Mouse (Mus musculus) embryo, embryonic 10.5 days (tissue): ENCODE data around the gene Calr4.

ENCODE experiments used
- DNase-seq: peaks from one replicate; pipeline ENCODE4 v3.0.0-alpha.2; 2015; ENCODE audit warnings: low spot score

Calr4 gene

DNA sequence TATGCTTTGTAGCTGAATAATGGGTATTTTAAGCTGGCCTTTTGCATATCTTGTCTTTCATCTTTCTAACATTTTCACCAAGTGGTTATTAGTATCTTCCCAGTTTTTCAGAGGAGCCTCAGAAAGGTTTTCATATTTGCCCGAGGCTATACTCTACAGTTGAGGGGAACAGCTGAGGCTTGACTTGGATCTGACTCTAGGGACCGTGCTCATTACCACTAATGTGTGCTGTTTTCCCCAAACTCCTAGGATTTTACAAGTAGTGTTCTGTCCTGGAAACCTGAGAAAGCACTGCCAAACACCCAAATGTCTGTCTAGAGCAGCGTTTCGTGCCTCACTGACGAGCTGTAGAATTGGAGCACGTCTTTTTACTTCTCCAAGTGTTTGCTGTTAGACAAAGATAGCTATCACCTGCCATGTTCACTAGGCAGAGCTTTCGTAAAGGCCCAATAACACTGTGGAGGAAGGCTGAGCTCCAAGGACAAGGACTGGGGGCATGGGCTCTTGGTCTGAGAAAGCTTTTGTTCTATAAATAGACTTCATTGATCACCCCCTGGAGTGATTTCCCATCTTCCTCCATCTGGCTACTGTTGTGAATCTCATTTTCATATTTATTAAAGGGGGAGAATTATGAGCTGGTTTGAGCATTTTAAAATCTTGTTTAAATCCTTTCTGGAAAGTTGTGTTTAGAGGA lies 2.0 kb downstream of the Calr4 start:
- DNase-seq, result no peak

DNA sequence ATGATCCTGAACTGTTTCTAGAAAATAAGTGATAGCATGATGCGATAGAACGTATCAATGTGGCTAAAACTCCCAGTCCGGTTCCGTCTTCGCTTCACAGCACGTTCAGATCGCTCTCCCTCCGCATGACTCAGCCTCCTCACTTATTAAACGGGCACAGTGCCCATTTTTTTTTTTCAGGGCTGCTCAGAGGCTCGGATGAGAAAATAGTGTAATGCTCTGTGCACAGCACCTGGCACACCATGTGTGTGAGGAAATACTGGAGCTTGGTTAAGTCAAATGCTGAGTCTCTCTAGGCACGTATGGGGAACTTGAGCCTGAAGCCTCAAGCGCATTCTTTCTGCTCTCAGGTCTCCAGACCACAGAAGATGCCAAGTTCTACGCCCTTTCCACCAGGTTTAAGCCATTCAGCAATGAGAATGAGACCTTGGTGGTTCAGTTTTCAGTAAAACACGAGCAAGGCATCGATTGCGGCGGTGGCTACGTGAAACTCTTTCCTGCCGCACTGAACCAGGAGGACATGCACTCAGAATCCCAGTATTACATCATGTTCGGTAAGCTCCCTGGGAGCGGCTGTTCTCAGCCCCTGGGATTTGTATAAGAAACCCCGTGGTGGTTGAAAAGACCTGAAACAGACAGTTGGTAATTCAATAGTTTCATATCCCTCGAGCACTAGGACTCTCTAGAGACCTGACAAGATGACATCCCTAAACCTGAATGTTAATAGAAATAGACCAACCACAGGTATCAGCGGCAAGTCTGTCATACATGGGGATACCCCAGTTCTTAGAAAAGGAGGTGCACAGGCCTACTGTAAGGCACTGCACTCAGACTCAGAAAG lies 4.4 kb downstream of the Calr4 start:
- no peak for DNase-seq

DNA sequence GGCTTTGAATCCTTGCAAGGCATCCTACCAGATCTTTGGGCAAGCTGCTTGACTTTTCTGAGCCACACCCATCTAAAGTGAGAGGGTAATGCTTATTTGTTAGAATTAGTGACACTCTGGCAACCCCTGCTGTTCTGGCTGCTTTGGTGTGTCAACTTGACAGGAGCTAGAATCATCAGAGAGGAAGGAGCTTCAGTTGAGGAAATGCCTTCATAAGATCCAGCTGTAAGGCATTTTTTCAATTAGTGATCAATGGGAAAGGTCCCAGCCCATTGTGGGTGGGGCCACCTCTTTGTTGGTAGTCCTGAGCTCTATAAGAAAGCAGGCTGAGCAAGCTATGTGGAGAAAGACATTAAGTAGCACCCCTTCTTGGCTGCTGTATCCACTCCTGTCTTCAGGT lies 6.9 kb downstream of the Calr4 start:
- DNase-seq, result peak; percentile 53

DNA sequence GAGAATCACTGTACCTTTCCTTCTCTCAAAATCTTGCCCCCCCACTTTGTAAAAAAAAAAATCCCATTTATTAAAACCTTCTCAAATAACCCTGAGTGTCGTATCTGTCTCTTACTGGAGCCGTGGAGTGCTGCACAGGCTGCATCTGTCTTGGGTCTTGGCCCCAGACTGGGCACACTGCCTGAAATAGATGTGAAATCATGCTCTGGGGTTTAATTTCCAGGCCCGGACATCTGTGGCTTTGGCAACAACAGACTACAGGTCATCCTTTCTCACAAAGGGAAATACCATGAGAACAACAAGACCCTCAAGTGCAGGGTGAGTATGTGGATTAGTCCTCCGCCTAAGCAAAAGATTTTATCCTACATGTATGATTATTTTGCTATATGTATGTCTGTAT lies 7.6 kb downstream of the Calr4 start:
- no peak for DNase-seq

DNA sequence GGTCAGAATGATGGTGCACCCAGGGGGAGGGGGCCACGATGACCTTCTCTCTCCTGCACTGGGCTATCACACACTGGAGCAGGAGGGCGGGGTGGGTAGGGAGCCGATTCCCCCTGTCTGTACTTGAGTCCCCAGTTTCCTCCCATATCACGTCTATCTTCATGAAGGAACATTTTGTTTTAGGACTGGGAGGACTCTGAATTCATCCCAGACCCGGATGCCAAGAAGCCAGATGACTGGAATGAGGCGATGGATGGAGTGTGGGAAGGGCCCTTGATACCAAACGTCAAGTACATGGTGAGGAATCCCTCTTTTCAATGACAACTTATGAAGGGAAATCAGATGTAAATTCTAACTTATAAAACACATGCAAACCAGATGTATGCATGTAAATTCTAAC lies 10.2 kb downstream of the Calr4 start:
- DNase-seq, result no peak

DNA sequence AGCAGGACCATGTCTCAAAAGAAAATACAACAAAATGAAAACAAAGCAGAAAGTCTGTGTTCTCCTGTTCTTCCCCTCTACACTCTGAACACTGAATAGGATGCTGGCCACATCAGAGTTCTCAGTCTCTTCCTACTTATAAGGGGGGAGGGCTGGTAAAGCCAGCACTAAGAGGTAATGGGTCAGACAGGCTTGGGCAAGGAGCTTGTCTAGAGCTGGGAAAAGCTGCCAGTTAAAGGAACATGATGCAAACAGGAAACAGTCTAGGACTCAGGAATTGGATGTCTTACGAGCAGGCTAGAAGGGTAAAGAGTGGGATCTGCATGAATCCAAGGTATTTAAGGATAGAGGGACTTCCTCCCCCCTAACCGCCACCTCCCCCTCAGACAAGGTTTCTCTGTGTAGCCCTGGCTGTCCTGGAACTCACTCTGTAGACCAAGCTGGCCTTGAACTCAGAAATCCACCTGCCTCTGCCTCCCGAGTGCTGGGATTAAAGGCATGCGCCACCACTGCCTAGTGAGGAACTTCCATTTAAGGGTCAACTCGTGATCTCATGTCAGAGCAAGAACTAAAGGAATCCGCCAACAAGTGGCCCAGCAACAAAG lies 10.8 kb downstream of the Calr4 start:
- DNase-seq, result no peak

DNA sequence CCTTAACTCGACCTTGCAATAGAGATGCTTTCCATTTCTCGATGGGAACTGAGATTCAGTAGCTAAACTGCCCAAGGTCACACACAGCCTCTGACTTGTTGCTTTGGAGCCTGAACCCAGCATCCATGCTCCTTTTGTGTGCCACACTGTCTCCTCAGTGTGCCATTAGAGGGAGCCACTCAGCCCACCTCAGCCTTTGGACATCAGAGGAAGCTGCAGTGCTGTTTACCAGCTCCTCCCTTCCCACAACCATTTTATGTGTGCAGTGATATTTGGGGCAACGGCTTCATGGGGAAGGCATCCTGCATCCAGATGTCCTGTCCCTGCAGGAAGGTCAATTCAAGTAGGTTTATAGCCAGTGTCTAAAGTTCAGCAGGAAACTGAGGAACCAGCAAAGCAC lies 17.3 kb downstream of the Calr4 start:
- peak; percentile 54 for DNase-seq

DNA sequence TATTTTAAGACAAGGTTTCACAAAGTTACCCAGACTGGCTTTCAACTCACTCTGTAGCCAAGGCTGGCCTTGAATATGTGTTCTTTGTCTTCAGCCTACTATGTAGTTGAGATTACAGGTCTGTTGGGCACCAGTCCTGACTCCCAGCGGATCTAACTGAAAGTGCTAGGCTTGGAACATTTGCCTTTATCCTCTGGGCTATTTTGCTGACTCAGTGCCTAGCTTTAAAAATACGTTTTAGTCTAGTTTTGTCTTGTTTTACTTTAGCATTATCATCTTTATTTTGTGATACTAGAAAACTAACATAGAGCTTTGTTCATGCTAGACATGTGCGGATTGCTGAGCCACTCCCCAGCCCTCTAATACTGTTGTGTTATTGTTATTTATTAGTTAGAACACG lies 17.9 kb downstream of the Calr4 start:
- DNase-seq, result no peak

DNA sequence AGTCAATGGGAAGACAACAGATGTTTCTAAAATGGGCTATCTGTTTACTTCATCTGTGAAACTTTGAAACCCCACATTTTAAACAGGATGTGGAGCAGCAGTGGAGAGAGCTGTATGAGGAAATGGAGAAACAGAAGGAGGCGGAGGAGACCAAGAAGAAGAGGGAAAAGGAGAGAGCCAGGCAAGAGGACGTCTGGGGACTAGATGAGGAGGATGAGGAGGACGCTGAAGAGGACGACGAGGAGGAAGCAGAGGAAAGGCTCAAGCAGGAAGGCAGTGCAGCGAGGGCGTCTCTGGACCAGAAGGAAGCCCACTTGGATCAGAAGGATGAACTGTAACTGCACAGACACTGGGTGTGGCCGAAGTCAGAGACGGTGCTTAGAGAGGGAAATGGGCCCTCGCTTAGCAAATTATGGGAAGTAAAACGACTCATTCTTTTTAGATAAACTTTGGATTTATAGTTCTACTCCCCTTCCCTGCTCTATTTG lies 19.4 kb downstream of the Calr4 start:
- no peak for DNase-seq

DNA sequence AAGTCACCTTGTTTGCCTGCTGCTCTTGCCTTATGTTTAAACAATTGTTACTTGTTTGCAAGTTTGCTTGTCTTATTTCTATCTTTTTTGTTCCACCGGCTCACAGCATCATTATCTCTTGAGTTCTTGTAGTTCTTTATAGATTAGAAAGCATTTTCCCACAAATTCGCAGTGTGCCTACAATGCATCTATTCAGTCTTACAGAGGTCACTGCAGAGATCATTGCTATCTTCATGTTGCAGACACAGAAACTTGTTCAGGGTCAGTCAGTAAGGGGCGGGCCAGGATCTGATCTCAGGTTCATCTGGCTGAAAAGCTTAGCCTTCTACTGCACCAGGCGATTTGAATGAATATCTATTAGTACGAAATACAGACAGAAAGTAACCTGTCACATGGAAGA lies 20.2 kb downstream of the Calr4 start:
- DNase-seq, result no peak

DNA sequence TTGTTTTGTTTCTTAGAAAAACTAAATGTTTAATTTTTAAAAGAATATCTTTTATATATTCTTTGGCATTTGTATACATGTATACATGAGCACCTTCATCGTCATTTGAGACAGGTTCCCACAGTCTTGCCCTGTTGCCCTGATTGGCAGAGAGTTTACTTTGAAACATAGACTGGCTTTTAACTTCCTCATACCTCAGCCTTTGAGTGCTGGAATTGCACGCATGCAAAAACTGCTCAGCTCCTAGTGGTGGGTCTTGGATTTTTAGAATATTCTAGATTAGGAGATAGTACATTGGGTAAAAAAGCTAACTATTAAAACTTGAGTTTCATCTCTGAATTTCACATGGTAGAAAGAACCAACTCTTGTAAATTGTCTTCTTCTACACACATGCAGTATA lies 21.0 kb downstream of the Calr4 start:
- no peak for DNase-seq

DNA sequence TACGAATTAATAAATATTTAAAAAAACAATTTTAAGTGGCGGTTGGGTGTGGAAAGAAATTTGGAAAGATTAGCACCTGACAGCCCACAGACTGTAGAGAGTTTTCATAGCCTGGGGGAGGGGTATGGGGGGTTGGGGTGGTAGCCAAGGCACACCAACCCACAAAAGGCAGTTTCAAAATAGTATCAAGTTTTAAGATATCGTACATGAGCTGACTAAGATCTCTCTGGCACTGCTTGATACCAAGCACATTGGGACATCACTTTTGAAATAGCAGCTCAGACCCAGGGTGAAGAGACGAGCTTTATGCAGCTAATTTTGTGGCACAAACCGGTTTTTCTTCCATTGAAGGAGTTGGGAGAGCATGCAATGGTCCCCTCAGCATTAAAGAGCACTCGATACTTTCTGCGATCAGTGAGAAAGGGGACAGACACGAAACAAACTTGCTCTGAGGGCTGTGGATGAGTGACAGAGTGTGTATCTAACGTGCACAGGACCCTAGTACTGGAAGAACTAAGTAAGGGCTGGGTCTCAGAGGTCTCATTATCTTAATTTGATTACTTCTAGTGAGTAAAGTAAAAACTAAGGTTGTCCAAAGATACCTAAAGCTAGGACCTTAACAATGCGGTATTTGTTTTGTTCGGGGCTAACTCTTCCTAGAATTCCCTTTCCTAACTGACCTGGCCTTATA lies 21.6 kb downstream of the Calr4 start:
- DNase-seq, result no peak

DNA sequence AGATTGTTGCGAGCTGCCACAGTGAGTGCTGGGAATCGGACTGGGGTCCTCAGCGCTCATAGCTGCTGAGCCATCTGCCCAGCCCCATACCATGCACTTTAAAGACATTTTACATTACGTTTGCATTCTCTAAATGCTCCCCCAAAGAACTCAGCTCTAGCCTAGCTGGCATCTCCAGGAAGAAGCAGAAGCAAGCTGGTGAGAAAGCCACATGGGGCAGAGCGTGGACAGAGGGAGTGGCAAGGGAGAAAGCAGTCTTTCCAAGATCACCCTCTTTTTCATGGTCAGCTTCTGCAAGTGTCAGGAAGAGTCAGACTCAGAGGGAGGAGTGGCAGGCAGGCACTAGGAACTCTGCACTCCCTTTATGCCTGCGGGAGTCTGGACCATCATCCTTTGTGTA lies 22.5 kb downstream of the Calr4 start:
- no peak for DNase-seq

DNA sequence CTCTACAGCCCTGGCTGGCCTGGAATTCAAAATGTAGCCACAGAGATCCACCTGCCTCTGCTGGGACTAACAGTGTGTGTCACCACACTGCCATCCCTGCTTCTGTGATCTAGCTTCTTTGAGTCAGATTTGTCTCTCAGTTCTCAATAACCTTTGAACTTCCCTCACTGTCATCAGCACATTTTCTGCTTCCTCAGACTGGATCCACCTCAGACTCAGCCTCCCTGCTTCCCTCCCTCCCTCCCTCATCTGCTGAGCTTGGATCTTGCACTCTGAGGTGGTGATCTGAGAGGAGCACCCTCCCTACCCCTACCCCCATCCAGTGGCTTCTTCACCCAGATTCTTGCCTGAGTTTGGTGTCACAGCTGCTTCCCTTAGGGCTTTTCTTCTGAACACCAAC lies 23.4 kb downstream of the Calr4 start:
- DNase-seq, result no peak

DNA sequence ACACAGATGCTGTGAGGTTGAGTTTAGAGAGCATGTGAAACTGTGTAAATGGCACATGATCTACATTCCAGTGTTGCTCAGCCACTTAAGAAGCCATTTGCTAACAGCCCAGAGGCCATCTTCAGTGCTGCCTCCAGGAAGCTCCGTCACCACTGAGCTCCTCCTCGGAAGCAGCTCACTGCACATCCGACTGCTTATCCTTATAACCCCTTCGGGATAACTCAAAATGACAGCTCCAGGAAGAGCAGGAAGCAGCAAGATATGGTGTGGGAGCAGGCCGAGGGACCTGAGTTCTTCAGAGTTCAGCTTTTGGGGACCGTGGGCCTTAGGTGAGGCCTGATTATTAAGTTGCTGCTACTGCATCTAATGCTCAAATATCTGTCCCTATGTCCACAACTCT lies 27.8 kb downstream of the Calr4 start:
- DNase-seq, result no peak

DNA sequence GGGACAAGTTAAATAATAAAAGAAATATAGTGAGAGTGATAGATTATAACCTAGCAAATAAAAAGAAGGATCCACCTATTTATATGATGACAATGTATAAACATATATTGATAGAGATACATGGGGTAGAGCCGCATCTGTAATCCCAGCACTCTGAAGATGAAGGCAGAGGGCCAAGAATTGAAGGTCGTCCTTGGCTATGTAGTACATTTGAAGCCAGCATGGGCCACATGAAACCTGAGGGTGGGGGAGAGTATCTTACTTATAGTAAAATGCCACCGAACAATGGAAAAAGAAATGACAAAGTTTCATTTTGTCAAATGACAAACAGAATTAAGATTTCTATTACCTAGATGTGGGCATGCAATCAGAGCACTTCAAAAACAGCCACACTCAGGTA lies 31.8 kb downstream of the Calr4 start:
- no peak for DNase-seq

DNA sequence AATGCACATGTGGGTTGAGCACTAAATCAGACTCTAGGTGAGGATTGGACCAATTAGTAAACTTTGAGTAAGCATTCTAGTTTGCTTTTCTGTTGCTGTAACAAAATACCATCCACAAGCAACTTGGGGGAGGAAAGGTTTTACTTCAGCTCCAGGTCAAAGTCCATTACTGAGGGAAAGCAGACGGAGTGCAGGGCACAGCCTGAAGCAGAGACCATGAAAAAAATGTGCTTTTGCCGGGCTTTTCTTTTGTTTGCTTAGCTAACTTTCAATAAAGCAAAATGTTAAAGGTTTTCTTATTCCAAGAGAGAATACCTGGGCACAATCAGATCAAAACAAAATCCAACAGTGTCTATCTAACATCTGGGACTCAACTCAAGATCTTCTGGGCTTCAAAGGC lies 32.5 kb downstream of the Calr4 start:
- no peak for DNase-seq

DNA sequence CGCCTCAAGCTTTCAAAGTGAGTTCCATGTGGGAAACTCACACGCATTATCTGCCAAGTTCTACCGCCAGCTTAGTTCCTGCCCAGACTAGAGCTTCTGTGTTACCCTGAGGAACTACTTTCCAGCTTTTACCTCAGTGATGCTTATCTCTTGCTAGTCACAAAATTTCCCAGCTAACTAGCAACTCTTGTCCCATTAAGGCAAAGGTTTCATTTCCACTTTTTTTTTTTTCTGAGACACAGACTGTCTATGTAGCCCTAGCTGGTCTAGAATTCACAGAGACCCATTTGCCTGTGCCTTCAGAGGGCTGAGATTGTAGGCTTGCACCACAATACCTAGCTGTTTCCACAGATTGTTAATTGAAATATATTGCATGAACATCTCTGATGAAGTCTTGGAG lies 33.2 kb downstream of the Calr4 start:
- no peak for DNase-seq

DNA sequence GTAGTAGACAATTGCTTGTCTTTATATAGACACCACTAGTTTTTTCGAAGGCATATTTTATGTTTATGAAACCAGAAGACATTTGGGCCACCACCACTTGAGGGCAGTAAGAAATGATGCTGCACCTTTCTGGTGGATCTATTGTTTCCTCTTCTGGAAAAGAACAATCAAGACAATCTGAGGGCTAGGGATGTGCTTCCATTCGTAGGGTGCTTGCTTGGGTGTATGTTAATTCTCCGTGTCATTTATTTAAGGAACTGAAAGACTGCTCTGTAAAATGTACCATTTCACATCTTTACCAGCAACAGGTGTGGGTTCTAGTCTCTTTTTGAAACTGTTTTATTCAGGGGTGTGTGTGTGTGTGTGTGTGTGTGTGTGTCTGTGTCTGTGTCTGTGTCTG lies 34.6 kb downstream of the Calr4 start:
- no peak for DNase-seq

DNA sequence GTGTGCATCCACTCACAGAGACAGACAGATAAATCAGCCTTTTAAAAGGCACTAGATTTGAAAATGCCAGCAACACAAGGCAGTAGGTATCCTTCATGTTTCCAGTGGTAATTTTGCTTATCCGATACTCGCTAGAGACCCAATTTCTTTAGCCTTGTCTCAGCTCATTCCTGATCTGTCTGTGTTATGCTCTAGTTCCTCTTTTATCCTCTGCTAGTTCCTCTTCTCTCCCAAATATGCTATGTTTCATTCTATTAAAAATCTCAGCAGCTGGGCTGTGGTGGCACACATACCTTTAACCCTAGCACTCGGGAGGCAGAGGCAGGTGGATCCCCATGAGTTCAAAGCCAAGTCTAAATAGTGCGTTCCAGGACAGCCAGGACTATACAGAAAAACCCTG lies 37.5 kb downstream of the Calr4 start:
- DNase-seq, result no peak

DNA sequence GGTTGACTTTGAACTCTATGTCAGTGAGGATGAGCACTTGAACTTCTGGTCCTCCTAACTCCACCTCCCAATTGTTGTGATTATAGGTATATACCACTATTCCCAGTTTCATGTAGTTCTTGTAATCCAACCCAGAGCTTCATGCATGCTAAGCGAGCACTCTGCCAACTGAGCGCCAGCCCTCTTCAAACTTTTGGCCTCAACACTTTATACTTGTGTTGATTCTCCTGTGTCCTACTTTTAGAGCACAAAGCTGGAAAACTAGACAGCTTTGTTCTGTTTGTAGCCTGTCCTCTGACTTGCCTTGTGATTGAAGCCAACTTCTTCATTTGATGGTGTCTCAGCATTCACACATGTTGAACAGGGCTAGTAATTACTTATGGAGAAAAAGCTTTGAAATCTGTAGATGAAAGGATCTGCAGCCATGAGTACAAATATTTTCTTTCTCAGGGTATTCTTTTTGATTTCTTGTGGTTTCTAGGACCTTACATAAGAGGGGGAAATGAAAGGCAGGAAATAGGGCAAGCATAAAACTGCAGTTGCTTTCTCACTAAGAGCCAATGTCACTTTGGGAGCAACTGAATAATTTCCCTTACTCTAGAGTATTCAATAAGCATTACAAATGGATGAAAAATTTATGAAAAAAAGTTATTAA lies 39.4 kb downstream of the Calr4 start:
- no peak for DNase-seq
